Mouse (Mus musculus): Measurements from ENCODE around the gene Wdr54. TPM values are rescaled to one million over a fixed set of nuclear protein-coding genes. Genes with fewer than 3 reads are reported as not detected.

The Wdr54 gene
- polyA plus RNA-seq, 1 experiment from 2014 or later: 14.6 TPM

DNA sequence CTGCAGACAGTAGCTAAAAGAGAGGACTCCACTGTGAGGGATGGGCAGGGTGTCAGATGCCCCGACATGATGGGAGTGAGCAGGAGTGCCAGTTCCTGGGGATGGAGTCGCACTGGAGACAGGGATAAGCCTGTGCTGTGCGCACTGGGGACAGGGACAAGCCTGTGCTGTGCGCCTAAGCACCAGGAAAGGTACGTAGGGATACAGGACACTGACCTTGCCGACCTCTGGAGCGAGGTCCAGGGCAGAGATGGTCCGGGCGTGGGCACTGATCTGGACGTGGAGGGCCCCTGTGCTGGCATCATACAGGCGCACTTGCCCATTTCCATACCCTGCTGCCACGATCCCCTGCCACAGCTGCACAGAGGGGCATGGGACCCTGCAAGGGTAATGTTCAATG lies 3.2 kb downstream of the Wdr54 start:
- no peak for DNase-seq (ENCODE audit: low spot score)
- H3K27me3 ChIP-seq (ENCODE audit: low read depth, poor library complexity, severe bottlenecking): peaks cover 23% of the 10 kb centered on the region
- H3K36me3 ChIP-seq: peaks cover 61% of the 10 kb centered on the region
- peaks cover 49% of the 10 kb centered on the region for H3K4me1 ChIP-seq
- no peak overlapping the region for H3K27ac ChIP-seq (replicated peaks)
- 85% methylated on average over 12 of the region's 12 CpGs for WGBS
- no peaks in the 10 kb centered on the region for H3K9me3 ChIP-seq (replicated peaks)
- H3K4me3 ChIP-seq: no peak overlapping the region

DNA sequence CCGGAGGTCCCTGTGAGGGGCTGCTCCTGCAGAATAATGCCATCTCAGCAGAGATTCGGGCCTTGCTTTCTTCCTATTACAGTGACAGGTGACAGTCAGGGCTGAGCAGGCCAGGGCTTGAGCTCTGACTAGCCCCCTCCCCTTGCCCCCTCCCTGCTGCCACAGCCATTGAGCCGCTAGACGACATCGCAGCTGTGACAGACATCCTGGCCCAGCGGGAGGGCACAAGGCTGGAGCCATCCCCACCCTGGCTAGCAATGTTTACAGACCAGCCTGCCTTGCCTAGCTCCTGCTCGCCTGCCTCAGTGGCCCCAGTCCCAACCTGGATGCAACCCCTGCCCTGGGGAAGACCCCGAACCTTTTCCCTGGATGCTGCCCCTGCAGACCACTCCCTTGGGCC lies 4.5 kb downstream of the Wdr54 start:
- H3K4me3 ChIP-seq: no peak overlapping the region
- H3K36me3 ChIP-seq: peaks cover 74% of the 10 kb centered on the region
- H3K27me3 ChIP-seq (ENCODE audit: low read depth, poor library complexity, severe bottlenecking): peaks cover 16% of the 10 kb centered on the region
- DNase-seq (ENCODE audit: low spot score): no peak
- no peaks in the 10 kb centered on the region for H3K9me3 ChIP-seq (replicated peaks)
- peaks cover 55% of the 10 kb centered on the region for H3K4me1 ChIP-seq
- peak overlapping the region; percentile 52; the same call in 1 of the 2 replicates for H3K27ac ChIP-seq (replicated peaks)
- 26% methylated on average over 8 of the region's 8 CpGs for WGBS

- WGBS: 59% methylated on average over 7 of the region's 7 CpGs
- no peaks in the 10 kb centered on the region for H3K9me3 ChIP-seq (replicated peaks)
- H3K36me3 ChIP-seq: peaks cover 66% of the 10 kb centered on the region
- DNase-seq (ENCODE audit: low spot score): no peak
- no peak overlapping the region for H3K4me3 ChIP-seq
- peaks cover 42% of the 10 kb centered on the region for H3K4me1 ChIP-seq
- no peak overlapping the region for H3K27ac ChIP-seq (replicated peaks)
- peaks cover 2% of the 10 kb centered on the region for H3K27me3 ChIP-seq (ENCODE audit: low read depth, poor library complexity, severe bottlenecking)
Observed at GRCm38 (mm10) chr6:83147280-83147679, 8.9 kb downstream of the Wdr54 start.

DNA sequence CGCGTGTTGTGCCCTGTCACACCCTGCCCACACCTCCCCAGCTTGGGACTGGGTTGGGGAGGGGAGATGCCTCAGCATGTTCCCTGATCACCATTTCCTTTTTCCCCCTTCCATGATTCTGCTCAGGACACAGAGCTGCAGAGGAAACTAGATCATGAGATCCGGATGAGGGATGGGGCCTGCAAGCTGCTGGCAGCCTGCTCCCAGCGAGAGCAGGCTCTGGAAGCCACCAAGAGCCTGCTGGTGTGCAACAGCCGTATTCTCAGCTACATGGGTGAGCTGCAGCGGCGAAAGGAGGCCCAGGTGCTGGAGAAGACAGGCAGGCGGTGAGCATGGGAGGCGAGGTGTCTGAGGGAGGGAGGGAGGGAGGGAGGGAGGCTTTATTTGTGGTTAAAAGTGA lies 10.4 kb downstream of the Wdr54 start:
- Histone ChIP-seq H3K9me3 (replicated peaks) (no peaks in the 10 kb centered on the region), H3K27ac (replicated peaks) (no peak overlapping the region), H3K4me3 (no peak overlapping the region), H3K27me3 (ENCODE audit: low read depth, poor library complexity, severe bottlenecking) (peaks cover 14% of the 10 kb centered on the region), H3K36me3 (peaks cover 52% of the 10 kb centered on the region), H3K4me1 (peaks cover 39% of the 10 kb centered on the region)
- no peak for DNase-seq (ENCODE audit: low spot score)
- 79% methylated on average over 9 of the region's 9 CpGs for WGBS

DNA sequence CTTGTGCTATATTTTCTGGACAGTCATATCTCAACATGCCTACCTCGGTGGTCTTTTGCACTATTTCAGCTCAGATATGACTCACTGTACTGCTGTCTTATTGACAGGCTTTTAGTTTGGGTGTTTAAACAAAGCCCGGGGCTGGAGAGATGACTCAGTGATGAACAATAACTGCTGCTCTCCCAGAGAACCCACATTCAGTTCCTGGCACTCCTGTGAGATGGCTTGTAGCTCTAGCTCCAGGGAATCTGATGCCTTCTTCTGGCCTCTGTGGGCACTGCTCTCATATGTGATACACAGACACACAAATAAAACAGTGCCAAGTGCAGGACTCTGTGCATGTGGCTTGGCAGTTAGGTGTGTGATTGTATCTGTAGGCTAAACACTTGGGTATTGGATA lies 11.0 kb downstream of the Wdr54 start:
- Histone ChIP-seq H3K4me3 (no peak overlapping the region), H3K9me3 (replicated peaks) (no peaks in the 10 kb centered on the region), H3K27me3 (ENCODE audit: low read depth, poor library complexity, severe bottlenecking) (peaks cover 14% of the 10 kb centered on the region), H3K36me3 (peaks cover 46% of the 10 kb centered on the region), H3K4me1 (peaks cover 35% of the 10 kb centered on the region), H3K27ac (replicated peaks) (no peak overlapping the region)
- WGBS: 86% methylated on average over 2 of the region's 2 CpGs
- no peak for DNase-seq (ENCODE audit: low spot score)

DNA sequence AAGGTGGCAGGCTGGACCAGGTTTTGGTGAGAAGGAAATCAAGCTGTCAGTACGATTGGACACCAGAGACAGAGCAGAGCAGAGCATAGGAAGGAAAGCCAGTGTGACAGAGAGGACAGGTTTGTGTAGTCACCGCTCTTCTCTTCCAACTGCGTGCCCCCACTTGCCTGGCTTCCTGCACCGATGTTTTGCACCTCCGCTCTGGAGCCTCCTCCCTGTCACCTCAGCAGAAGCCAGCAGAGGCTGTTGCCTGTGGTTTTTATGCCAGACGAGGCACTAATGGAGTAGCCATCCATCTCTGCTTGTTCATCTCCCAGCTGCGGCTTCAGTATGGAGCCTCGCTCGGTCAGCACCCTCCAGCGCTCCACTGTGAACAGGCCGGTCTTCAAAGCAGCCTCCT lies 13.3 kb downstream of the Wdr54 start:
- WGBS: 61% methylated on average over 11 of the region's 11 CpGs
- peaks cover 58% of the 10 kb centered on the region for H3K4me1 ChIP-seq
- peak overlapping the region; percentile 54; the same call in 1 of the 2 replicates for H3K4me3 ChIP-seq
- no peaks in the 10 kb centered on the region for H3K9me3 ChIP-seq (replicated peaks)
- DNase-seq (ENCODE audit: low spot score): no peak
- peaks cover 30% of the 10 kb centered on the region for H3K36me3 ChIP-seq
- H3K27ac ChIP-seq (replicated peaks): no peak overlapping the region
- peaks cover 14% of the 10 kb centered on the region for H3K27me3 ChIP-seq (ENCODE audit: low read depth, poor library complexity, severe bottlenecking)

DNA sequence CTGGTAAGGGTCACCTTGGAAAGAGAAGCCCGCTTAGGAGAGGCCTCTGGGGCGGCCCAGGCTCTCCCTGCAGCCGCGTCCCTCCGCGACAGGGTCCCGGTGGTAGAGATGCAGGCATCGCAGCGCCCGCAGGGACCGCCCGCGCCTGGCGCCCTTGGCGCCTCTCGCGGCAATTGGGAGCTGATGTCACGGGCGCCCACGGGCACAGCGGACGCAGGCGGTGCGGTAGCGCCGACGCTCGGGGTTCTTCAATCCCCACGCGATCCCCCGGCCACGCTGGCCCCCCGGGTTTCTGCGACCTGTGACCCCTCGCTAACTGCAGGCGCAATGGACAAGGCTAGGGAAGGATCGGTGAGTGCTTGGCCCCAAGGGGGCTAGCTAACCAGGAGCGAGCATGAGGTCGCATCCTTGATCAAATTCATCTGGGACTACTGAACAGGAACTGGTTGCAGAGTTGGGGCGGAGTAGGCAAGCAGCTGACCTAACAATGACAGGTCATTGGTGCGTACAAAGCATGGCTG lies 13.9 kb downstream of the Wdr54 start:
- peak; percentile 39 for DNase-seq (ENCODE audit: low spot score)
- Histone ChIP-seq H3K9me3 (replicated peaks) (no peaks in the 10 kb centered on the region), H3K27ac (replicated peaks) (peak overlapping the region; percentile 79), H3K36me3 (peaks cover 24% of the 10 kb centered on the region), H3K4me3 (peak overlapping the region; percentile 54), H3K27me3 (ENCODE audit: low read depth, poor library complexity, severe bottlenecking) (peaks cover 14% of the 10 kb centered on the region), H3K4me1 (peaks cover 61% of the 10 kb centered on the region)
- WGBS: under 1% methylated on average over 41 of the region's 41 CpGs

DNA sequence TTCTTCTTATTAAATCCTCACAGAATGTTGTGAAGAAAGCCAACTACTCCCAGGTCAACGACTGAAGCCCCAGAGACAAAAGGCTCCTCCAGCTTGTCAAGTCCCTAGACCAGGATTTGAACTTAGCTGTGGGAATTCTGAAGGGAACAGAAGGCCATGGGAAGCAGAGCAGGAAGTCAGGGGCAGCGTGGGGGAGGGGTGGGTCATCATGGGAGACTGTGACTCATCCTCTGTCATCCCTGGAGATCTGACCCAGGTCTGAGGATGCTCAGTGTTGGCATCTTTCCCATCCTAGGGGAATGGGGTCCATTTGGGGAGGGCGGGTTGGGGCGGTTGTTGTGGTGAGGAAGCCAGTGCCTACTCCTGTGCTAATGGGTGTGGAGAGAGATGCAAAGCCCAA lies 14.6 kb downstream of the Wdr54 start:
- no peak for DNase-seq (ENCODE audit: low spot score)
- H3K4me3 ChIP-seq: peak overlapping the region; percentile 54
- H3K9me3 ChIP-seq (replicated peaks): no peaks in the 10 kb centered on the region
- WGBS: 29% methylated on average over 4 of the region's 4 CpGs
- H3K27ac ChIP-seq (replicated peaks): peak overlapping the region; percentile 79
- H3K27me3 ChIP-seq (ENCODE audit: low read depth, poor library complexity, severe bottlenecking): peaks cover 14% of the 10 kb centered on the region
- peaks cover 17% of the 10 kb centered on the region for H3K36me3 ChIP-seq
- H3K4me1 ChIP-seq: peaks cover 62% of the 10 kb centered on the region

DNA sequence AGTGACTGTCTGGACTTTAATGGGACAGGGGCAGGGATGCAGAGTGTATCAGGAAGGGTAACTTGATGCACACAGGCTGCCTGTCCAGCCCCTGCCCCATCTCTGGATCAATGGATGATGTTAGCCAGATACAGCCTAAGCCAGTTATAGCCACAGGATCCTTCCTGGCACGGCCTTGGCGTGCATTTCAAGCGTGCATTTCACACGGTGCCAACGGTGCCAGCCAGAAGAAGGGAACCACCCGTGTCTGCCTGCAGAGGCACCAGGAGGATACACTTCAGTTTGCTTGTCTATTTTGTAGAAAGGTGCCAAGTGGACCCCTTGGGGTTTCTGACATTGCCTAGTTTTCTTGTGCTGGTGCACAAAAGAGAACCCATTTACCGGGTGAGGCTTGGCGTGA lies 16.2 kb downstream of the Wdr54 start:
- Histone ChIP-seq H3K27ac (replicated peaks) (no peak overlapping the region), H3K36me3 (peaks cover 7% of the 10 kb centered on the region), H3K9me3 (replicated peaks) (no peaks in the 10 kb centered on the region), H3K4me1 (peaks cover 74% of the 10 kb centered on the region), H3K4me3 (no peak overlapping the region), H3K27me3 (ENCODE audit: low read depth, poor library complexity, severe bottlenecking) (peaks cover 25% of the 10 kb centered on the region)
- DNase-seq (ENCODE audit: low spot score): no peak
- WGBS: 97% methylated on average over 8 of the region's 8 CpGs

DNA sequence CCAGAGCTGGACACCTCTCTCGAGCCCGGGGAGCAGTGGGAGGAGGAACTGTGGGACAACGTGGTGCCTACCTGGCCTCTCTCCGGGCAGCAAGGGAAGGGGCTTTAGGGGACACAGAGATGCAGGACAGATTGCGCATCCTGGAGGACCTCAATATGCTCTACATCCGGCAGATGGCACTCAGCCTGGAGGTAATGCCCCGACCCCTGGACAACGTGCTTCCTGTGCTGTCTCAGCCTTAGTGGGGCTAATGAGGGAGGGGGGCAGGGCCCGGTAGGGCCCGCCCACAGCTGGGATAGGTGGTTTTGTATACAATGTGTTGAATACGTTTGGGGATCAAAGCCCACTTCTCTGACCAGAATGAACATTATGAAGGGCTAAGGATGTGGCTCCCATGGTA lies 18.1 kb downstream of the Wdr54 start:
- DNase-seq (ENCODE audit: low spot score): peak; percentile 73
- WGBS: 1% methylated on average over 11 of the region's 11 CpGs
- Histone ChIP-seq H3K4me3 (peak overlapping the region; percentile 74), H3K4me1 (peaks cover 73% of the 10 kb centered on the region), H3K36me3 (peaks cover 7% of the 10 kb centered on the region), H3K9me3 (replicated peaks) (no peaks in the 10 kb centered on the region), H3K27me3 (ENCODE audit: low read depth, poor library complexity, severe bottlenecking) (peaks cover 31% of the 10 kb centered on the region), H3K27ac (replicated peaks) (peak overlapping the region; percentile 100)

GRCm38 (mm10) chr6:83137576-83137950 lies 18.6 kb downstream of the Wdr54 start:
- Histone ChIP-seq H3K36me3 (peaks cover 7% of the 10 kb centered on the region), H3K9me3 (replicated peaks) (no peaks in the 10 kb centered on the region), H3K4me1 (peaks cover 68% of the 10 kb centered on the region), H3K27me3 (ENCODE audit: low read depth, poor library complexity, severe bottlenecking) (peaks cover 31% of the 10 kb centered on the region), H3K27ac (replicated peaks) (peak overlapping the region; percentile 100), H3K4me3 (peak overlapping the region; percentile 74)
- DNase-seq (ENCODE audit: low spot score): peak; percentile 93
- under 1% methylated on average over 12 of the region's 12 CpGs for WGBS

- Histone ChIP-seq H3K4me1 (peaks cover 62% of the 10 kb centered on the region), H3K27ac (replicated peaks) (peak overlapping the region; percentile 100), H3K4me3 (peak overlapping the region; percentile 74), H3K27me3 (ENCODE audit: low read depth, poor library complexity, severe bottlenecking) (peaks cover 26% of the 10 kb centered on the region), H3K9me3 (replicated peaks) (no peaks in the 10 kb centered on the region), H3K36me3 (peaks cover 7% of the 10 kb centered on the region)
- WGBS: under 1% methylated on average over 26 of the region's 26 CpGs
- peak; percentile 89 for DNase-seq (ENCODE audit: low spot score)
Observed at GRCm38 (mm10) chr6:83136881-83137575, 19.2 kb downstream of the Wdr54 start.

DNA sequence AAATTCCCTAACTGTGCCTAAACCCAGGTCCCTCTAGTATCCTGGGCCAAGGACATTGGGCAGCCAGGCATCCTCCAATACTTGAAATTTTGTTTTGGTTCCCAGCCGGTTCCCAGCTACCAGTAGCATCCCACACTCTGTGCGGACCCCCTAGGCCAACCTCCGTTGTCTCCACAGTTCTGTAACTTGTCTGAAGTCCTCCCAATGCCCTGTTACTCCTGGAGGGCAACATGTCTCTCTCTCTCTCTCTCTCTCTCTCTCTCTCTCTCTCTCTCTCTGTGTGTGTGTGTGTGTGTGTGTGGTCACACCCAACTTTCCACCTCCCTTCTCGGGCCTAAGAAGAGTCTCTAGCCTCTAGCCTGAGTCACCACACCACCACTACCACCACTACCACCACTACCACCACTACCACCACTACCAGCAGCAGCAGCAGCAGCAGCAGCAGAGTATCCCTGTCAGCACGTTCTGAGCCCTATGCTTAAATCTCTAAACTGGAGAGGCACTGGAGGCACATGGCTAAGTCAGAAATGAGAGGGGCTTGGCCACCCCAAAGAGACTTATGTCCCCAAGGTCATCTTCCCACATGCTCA lies 19.8 kb downstream of the Wdr54 start:
- Histone ChIP-seq H3K9me3 (replicated peaks) (no peaks in the 10 kb centered on the region), H3K4me1 (peaks cover 56% of the 10 kb centered on the region)
- WGBS: 10% methylated on average over 5 of the region's 5 CpGs

More for the DNA sequence above, 19.8 kb downstream of the Wdr54 start:
- peaks cover 20% of the 10 kb centered on the region for H3K27me3 ChIP-seq (ENCODE audit: low read depth, poor library complexity, severe bottlenecking)
- H3K4me3 ChIP-seq: peak overlapping the region; percentile 74
- peak overlapping the region; percentile 100 for H3K27ac ChIP-seq (replicated peaks)
- DNase-seq (ENCODE audit: low spot score): no peak
- peaks cover 7% of the 10 kb centered on the region for H3K36me3 ChIP-seq

Data from midbrain, embryonic 10.5 days (tissue).